Mouse (Mus musculus): ENCODE data around the gene Krt19.

- TF ChIP-seq POLR2A (IDR thresholded peaks at IDR 0.05; ENCODE audit: borderline replicate concordance, control insufficient read depth, low read depth, low read length) (no peak), CTCF (IDR thresholded peaks at IDR 0.05; ENCODE audit: control insufficient read depth, insufficient read depth, low read length) (no peak)
Observed at GRCm38 (mm10) chr11:100147566-100148353, 705 bp downstream of the Krt19 start.
